Mouse (Mus musculus): Measurements from ENCODE around the gene Tekt3. TPM values are rescaled to one million over a fixed set of nuclear protein-coding genes. Genes with fewer than 3 reads are reported as not detected.

The Tekt3 gene
- polyA plus RNA-seq, 1 experiment from 2014 or later: not detected

DNA sequence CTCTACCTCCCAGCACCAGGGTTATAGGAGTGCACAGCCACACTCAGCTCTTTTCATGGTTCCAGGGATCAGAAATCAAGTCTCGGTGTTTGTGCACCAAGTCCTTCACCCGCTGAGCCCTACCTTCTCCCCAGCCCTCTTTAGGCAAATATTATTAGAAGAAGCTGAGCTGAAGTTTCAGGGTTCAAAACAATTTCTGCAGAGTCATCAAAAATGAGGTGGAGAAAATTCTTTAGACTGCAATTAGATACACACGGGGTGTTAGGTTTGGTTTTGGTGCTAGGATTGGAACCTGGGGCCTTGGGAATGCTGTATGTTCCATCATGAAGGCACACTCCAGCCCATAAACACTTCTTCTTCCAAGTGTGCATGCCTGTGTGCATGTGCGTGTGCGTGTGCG lies 27.2 kb downstream of the Tekt3 start:
- Histone ChIP-seq H3K9me3 (replicated peaks; ENCODE audit: control insufficient read depth, low read length) (0 out of 2 replicates have a peak, but pooled peaks cover 3% of the 10 kb centered on the region), H3K9ac (ENCODE audit: low read depth, low read length) (no peak overlapping the region), H3K27me3 (ENCODE audit: control insufficient read depth, insufficient read depth, low read length) (no peaks in the 10 kb centered on the region), H3K4me3 (ENCODE audit: low read depth, low read length) (no peak overlapping the region), H3K36me3 (ENCODE audit: control insufficient read depth, insufficient read depth, low read length) (no peaks in the 10 kb centered on the region), H3K4me1 (ENCODE audit: control insufficient read depth, insufficient read depth, low read length) (no peaks in the 10 kb centered on the region), H3K4me2 (no peak overlapping the region), H3K27ac (ENCODE audit: low read depth, low read length) (no peak overlapping the region)
- no peak for ATAC-seq (replicated peaks; ENCODE audit: insufficient number of reproducible peaks, low FRiP score, low TSS enrichment)
- WGBS (ENCODE audit: insufficient replicate concordance): 88% methylated on average over 6 of the region's 6 CpGs

- no peak overlapping the region for H3K27ac ChIP-seq (ENCODE audit: low read depth, low read length)
- no peaks in the 10 kb centered on the region for H3K36me3 ChIP-seq (ENCODE audit: control insufficient read depth, insufficient read depth, low read length)
- no peak overlapping the region for H3K4me2 ChIP-seq
- no peaks in the 10 kb centered on the region for H3K4me1 ChIP-seq (ENCODE audit: control insufficient read depth, insufficient read depth, low read length)
- no peak overlapping the region for H3K9ac ChIP-seq (ENCODE audit: low read depth, low read length)
- 28% methylated on average over 4 of the region's 4 CpGs for WGBS (ENCODE audit: insufficient replicate concordance)
- H3K4me3 ChIP-seq (ENCODE audit: low read depth, low read length): no peak overlapping the region
- ATAC-seq (replicated peaks; ENCODE audit: insufficient number of reproducible peaks, low FRiP score, low TSS enrichment): no peak
- H3K9me3 ChIP-seq (replicated peaks; ENCODE audit: control insufficient read depth, low read length): no peaks in the 10 kb centered on the region
- no peaks in the 10 kb centered on the region for H3K27me3 ChIP-seq (ENCODE audit: control insufficient read depth, insufficient read depth, low read length)
Observed at GRCm38 (mm10) chr11:63090210-63090609, 28.8 kb downstream of the Tekt3 start.

DNA sequence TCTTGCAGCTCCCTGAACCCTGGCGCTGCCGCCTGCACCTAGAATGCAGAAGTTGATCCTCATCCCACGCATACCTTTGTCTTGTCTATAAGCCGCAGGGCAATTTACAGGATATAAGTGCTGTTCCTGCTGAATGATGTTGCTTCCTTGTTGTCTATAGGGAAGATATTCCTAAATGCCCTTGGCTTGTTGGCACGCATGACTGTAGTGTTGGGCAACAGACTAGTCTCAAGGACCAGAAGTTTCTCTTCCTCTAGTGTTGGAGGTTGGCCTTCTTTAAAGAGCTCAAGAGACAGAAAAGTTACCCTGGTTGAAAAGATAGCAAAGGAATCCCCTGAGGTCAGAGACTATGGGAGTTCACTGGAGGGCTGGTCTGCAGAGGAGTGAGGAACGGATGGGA lies 29.5 kb downstream of the Tekt3 start:
- H3K9me3 ChIP-seq (replicated peaks; ENCODE audit: control insufficient read depth, low read length): no peaks in the 10 kb centered on the region
- no peaks in the 10 kb centered on the region for H3K36me3 ChIP-seq (ENCODE audit: control insufficient read depth, insufficient read depth, low read length)
- H3K27me3 ChIP-seq (ENCODE audit: control insufficient read depth, insufficient read depth, low read length): no peaks in the 10 kb centered on the region
- H3K27ac ChIP-seq (ENCODE audit: low read depth, low read length): no peak overlapping the region
- no peak overlapping the region for H3K4me2 ChIP-seq
- no peak for ATAC-seq (replicated peaks; ENCODE audit: insufficient number of reproducible peaks, low FRiP score, low TSS enrichment)
- H3K4me1 ChIP-seq (ENCODE audit: control insufficient read depth, insufficient read depth, low read length): no peaks in the 10 kb centered on the region
- no peak overlapping the region for H3K4me3 ChIP-seq (ENCODE audit: low read depth, low read length)
- WGBS (ENCODE audit: insufficient replicate concordance): 73% methylated on average over 6 of the region's 6 CpGs
- H3K9ac ChIP-seq (ENCODE audit: low read depth, low read length): no peak overlapping the region

- Histone ChIP-seq H3K4me1 (ENCODE audit: control insufficient read depth, insufficient read depth, low read length) (no peaks in the 10 kb centered on the region), H3K9me3 (replicated peaks; ENCODE audit: control insufficient read depth, low read length) (no peaks in the 10 kb centered on the region), H3K36me3 (ENCODE audit: control insufficient read depth, insufficient read depth, low read length) (no peaks in the 10 kb centered on the region), H3K4me2 (no peak overlapping the region), H3K27me3 (ENCODE audit: control insufficient read depth, insufficient read depth, low read length) (no peaks in the 10 kb centered on the region), H3K27ac (ENCODE audit: low read depth, low read length) (no peak overlapping the region), H3K9ac (ENCODE audit: low read depth, low read length) (no peak overlapping the region), H3K4me3 (ENCODE audit: low read depth, low read length) (no peak overlapping the region)
- ATAC-seq (replicated peaks; ENCODE audit: insufficient number of reproducible peaks, low FRiP score, low TSS enrichment): no peak
- WGBS (ENCODE audit: insufficient replicate concordance): 64% methylated on average over 5 of the region's 5 CpGs
Observed at GRCm38 (mm10) chr11:63092271-63092670, 30.8 kb downstream of the Tekt3 start.

DNA sequence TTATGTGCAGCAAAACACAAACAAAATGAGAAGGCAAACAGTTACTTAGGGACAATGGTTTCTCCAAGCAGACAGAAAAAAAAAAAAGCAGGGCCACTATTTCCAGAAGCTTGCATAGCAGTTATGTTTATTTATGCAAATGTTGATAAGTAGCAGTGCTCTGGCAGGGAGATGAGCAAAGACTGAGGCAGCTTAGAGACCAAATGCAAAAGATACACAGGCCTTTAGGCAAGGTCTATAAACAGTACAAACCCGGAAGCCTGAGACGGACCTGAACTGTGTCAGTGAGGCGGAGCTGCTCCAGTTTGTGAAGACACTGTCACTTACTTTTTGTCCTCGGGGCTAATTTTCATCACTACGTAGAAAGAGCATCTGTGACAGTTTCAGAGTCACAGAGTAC lies 32.1 kb downstream of the Tekt3 start:
- Histone ChIP-seq H3K4me2 (no peak overlapping the region), H3K36me3 (ENCODE audit: control insufficient read depth, insufficient read depth, low read length) (no peaks in the 10 kb centered on the region), H3K27ac (ENCODE audit: low read depth, low read length) (no peak overlapping the region), H3K4me1 (ENCODE audit: control insufficient read depth, insufficient read depth, low read length) (no peaks in the 10 kb centered on the region), H3K27me3 (ENCODE audit: control insufficient read depth, insufficient read depth, low read length) (no peaks in the 10 kb centered on the region), H3K9me3 (replicated peaks; ENCODE audit: control insufficient read depth, low read length) (no peaks in the 10 kb centered on the region), H3K4me3 (ENCODE audit: low read depth, low read length) (no peak overlapping the region), H3K9ac (ENCODE audit: low read depth, low read length) (no peak overlapping the region)
- no peak for ATAC-seq (replicated peaks; ENCODE audit: insufficient number of reproducible peaks, low FRiP score, low TSS enrichment)
- WGBS (ENCODE audit: insufficient replicate concordance): 62% methylated on average over 5 of the region's 5 CpGs

DNA sequence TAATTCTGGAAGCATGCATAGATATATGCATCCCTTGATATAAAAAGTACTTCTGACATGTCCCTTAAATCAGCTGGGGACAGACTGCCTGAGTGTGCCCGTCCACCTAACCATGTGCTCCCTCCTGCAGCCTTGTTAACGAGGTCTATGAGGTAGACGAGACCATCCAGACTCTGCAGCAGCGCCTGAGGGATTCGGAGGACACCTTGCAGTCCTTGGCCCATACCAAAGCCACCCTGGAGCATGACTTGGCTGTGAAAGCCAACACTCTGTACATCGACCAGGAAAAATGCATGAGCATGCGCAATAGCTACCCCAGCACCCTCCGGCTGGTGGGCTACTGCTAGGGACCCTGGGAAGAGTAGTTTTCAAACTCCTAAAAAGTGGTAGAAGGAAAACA lies 33.0 kb downstream of the Tekt3 start:
- Histone ChIP-seq H3K36me3 (ENCODE audit: control insufficient read depth, insufficient read depth, low read length) (no peaks in the 10 kb centered on the region), H3K9me3 (replicated peaks; ENCODE audit: control insufficient read depth, low read length) (no peaks in the 10 kb centered on the region), H3K4me2 (no peak overlapping the region), H3K4me1 (ENCODE audit: control insufficient read depth, insufficient read depth, low read length) (no peaks in the 10 kb centered on the region), H3K9ac (ENCODE audit: low read depth, low read length) (no peak overlapping the region), H3K27me3 (ENCODE audit: control insufficient read depth, insufficient read depth, low read length) (no peaks in the 10 kb centered on the region), H3K4me3 (ENCODE audit: low read depth, low read length) (no peak overlapping the region), H3K27ac (ENCODE audit: low read depth, low read length) (no peak overlapping the region)
- no peak for ATAC-seq (replicated peaks; ENCODE audit: insufficient number of reproducible peaks, low FRiP score, low TSS enrichment)
- WGBS (ENCODE audit: insufficient replicate concordance): 81% methylated on average over 8 of the region's 8 CpGs

- H3K4me3 ChIP-seq (ENCODE audit: low read depth, low read length): no peak overlapping the region
- WGBS (ENCODE audit: insufficient replicate concordance): 76% methylated on average over 3 of the region's 3 CpGs
- H3K9me3 ChIP-seq (replicated peaks; ENCODE audit: control insufficient read depth, low read length): no peaks in the 10 kb centered on the region
- H3K36me3 ChIP-seq (ENCODE audit: control insufficient read depth, insufficient read depth, low read length): no peaks in the 10 kb centered on the region
- no peak overlapping the region for H3K27ac ChIP-seq (ENCODE audit: low read depth, low read length)
- H3K4me2 ChIP-seq: no peak overlapping the region
- no peaks in the 10 kb centered on the region for H3K4me1 ChIP-seq (ENCODE audit: control insufficient read depth, insufficient read depth, low read length)
- H3K27me3 ChIP-seq (ENCODE audit: control insufficient read depth, insufficient read depth, low read length): no peaks in the 10 kb centered on the region
- no peak for ATAC-seq (replicated peaks; ENCODE audit: insufficient number of reproducible peaks, low FRiP score, low TSS enrichment)
- H3K9ac ChIP-seq (ENCODE audit: low read depth, low read length): no peak overlapping the region
Observed at GRCm38 (mm10) chr11:63098016-63098415, 36.6 kb downstream of the Tekt3 start.

- no peaks in the 10 kb centered on the region for H3K4me1 ChIP-seq (ENCODE audit: control insufficient read depth, insufficient read depth, low read length)
- WGBS (ENCODE audit: insufficient replicate concordance): 64% methylated on average over 3 of the region's 3 CpGs
- no peaks in the 10 kb centered on the region for H3K9me3 ChIP-seq (replicated peaks; ENCODE audit: control insufficient read depth, low read length)
- no peaks in the 10 kb centered on the region for H3K27me3 ChIP-seq (ENCODE audit: control insufficient read depth, insufficient read depth, low read length)
- H3K36me3 ChIP-seq (ENCODE audit: control insufficient read depth, insufficient read depth, low read length): no peaks in the 10 kb centered on the region
- H3K4me3 ChIP-seq (ENCODE audit: low read depth, low read length): no peak overlapping the region
- ATAC-seq (replicated peaks; ENCODE audit: insufficient number of reproducible peaks, low FRiP score, low TSS enrichment): no peak
- H3K27ac ChIP-seq (ENCODE audit: low read depth, low read length): no peak overlapping the region
- H3K4me2 ChIP-seq: no peak overlapping the region
- H3K9ac ChIP-seq (ENCODE audit: low read depth, low read length): no peak overlapping the region
Observed at GRCm38 (mm10) chr11:63099390-63099789, 37.9 kb downstream of the Tekt3 start.

- Histone ChIP-seq H3K27me3 (ENCODE audit: control insufficient read depth, insufficient read depth, low read length) (no peaks in the 10 kb centered on the region), H3K9me3 (replicated peaks; ENCODE audit: control insufficient read depth, low read length) (no peaks in the 10 kb centered on the region), H3K9ac (ENCODE audit: low read depth, low read length) (no peak overlapping the region), H3K4me2 (no peak overlapping the region), H3K4me1 (ENCODE audit: control insufficient read depth, insufficient read depth, low read length) (peaks cover 4% of the 10 kb centered on the region; the same call in 1 of the 2 replicates), H3K27ac (ENCODE audit: low read depth, low read length) (no peak overlapping the region), H3K4me3 (ENCODE audit: low read depth, low read length) (no peak overlapping the region), H3K36me3 (ENCODE audit: control insufficient read depth, insufficient read depth, low read length) (no peaks in the 10 kb centered on the region)
- no peak for ATAC-seq (replicated peaks; ENCODE audit: insufficient number of reproducible peaks, low FRiP score, low TSS enrichment)
- 63% methylated on average over 7 of the region's 7 CpGs for WGBS (ENCODE audit: insufficient replicate concordance)
Observed at GRCm38 (mm10) chr11:63103256-63103655, 41.8 kb downstream of the Tekt3 start.

Measured in heart, embryonic 11.5 days (tissue).